Mouse (Mus musculus) neutrophil, adult 5-6 weeks (primary cell): ENCODE results near the gene Gng4. TPM values are rescaled to one million over a fixed set of nuclear protein-coding genes. Genes with fewer than 3 reads are reported as not detected.

ENCODE experiments used
- ATAC-seq: fragments of 151-379, 151-347 bp; 2 replicates; pipeline ENCODE4 v1.8.0; 2017; ENCODE audit warnings: mild to moderate bottlenecking, moderate TSS enrichment; ENCODE audit not compliant: insufficient number of reproducible peaks, poor library complexity, low FRiP score, severe bottlenecking; ENCODE audit errors: extremely low read depth
- total RNA-seq: library from RNA; stranded (forward); fragments of 200-1000 nt; gene quantifications from 2 replicates; pipeline ENCODE4 v1.2.3, GENCODE M21; 2017

Gng4 gene
- total RNA-seq, 1 experiment from 2014 or later: 0.93 TPM

DNA sequence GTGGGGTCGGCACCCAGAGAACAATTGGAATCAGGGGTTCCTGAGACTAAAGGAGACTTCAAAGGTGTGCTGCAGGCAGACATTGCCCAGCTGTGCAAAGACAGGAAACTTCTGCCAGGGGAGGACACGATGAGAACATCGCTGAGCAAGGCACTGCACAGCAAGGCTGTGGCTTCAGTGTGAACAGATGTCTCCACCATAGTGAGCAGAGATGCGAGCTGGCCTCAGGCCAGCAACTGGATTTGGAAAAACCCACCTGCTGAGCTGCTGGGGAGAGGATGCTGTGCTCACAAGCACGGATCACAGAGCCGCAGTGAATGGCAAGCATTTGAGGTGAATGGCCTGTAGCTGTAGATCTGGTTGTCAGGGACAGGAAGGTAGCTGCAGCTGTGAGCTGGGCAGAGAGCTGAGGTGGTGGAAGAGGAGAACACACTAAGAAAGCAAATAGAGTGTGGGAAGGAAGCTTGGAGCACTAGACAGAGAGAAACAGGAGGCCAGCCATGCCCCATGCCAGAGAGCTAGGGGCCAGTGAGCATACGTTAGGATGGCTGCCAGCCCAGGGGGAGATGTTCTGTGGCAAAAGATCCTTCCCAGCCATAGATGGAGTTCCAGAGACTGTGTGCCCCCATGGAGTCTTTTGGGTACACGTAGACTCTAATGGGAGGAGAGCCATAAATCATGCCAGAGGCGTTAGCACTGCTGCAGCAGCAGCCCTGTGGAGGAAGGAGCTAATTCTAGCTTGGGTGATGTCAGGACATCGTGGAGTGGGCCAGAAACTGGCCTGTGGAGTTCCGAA is 24.7 kb downstream of the Gng4 start:
- no peak for ATAC-seq

DNA sequence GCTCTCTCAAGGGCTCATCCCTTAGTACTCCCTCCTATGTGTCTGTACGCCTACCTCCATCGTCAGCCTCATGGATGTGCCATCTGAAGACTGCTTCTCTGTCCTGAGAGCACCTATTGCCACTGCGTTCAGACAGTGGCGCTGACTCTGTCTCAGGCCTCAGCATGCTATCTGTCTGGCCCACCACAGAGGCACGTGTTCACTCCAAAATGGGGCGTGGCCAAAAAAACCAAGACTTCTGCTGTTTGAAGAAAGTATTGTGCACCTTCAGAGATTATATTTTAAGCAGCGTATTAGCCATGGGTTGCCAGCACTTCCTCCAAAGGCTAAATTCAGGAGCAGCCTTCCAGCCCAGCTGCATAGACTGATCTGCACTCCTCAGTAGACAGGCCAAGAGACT is 27.0 kb downstream of the Gng4 start:
- no peak for ATAC-seq

DNA sequence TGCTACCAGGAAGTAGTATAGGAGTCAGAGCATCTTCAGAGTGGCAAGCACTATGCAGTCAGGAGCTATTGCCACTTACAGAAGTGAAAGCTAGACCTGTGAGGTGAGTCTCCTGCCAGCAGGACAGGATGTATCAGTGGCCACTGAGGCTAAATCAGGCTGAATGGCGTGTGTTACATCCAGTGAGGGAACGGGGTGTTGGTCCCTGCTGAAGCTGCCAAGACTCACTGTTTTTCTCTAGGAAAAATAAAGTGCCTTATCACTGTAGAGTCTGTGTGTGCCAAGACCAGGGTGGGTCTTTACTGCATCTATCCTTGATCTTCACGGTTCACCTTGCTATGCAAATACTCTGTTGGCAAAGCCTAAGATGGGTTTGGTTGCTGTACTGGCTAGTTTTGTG is 34.8 kb downstream of the Gng4 start:
- no peak for ATAC-seq

DNA sequence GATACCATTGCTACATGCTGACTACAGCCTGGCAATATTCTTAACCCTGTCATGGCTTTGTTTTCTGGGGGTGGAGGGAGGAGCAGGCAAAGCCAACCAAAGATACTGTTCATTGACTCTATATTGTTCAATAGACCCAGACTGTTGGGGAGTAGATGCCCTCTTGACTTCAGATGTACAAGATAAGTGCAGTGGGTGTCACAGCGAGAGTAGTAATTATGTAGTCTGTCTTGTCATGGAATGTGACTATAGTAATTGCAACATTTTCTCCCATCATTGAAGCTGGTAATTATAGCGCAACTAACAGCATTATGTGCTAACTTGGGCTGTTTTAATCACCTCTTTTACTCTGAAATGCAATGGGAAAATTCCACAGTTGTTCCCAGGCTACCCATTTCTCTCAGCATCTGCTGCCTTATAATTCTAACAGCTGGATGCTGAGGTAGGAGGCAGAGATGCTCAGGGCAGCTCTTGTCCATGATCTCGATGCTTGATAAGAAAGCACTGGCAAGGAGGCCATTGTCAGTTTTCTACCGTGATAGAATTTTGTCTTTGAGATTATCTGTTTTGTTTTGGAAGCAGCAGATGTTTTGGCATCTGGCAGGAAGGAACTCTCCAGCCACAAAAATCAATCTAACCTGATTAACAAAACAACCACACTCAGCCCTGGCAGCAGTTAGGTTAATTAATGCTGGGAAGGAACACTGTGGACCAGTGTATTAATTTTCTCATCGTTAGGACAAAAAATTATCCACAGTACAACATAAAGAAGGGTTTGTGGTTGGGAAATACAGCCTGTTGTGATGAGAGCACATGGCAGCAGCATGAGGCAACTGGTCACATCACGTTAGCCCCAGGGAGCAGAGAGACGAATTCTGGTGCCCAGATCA is 36.6 kb downstream of the Gng4 start:
- ATAC-seq: no peak

DNA sequence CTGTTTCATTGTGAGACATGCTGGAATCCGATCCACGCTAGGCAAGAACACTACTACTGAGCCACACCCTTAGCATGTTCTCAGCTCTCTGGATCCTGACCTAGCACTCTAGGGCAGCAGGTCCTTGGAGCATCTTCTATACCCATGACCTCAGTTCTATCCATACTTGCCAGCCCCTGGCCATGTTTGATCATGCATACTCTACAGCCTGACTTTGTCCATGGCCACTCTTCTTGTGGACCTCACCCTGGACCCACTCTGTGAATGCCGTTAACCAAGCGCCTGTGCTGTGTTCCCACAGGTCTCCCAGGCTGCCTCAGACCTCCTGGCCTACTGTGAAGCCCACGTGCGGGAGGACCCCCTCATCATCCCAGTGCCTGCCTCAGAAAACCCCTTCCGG is 41.1 kb downstream of the Gng4 start:
- ATAC-seq: no peak

DNA sequence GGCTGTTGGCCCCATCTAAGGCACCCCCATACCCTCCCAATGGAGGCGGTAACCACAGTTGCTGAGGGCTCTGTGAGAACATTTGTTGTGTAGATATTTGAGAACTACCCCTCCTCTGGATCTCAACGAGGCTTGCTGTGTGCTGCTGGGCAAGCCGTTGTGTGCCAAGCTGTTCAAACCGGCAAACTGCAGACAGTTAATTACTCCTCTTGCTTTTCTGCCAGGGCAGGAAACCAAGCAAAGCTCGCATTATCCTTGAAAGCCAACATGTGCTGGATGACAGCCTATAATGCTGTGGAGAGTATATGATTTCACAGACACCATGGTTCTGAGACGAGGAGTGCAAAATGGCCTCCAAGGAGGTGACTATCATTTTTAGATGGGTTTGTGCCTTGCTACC is 42.7 kb downstream of the Gng4 start:
- ATAC-seq: no peak

DNA sequence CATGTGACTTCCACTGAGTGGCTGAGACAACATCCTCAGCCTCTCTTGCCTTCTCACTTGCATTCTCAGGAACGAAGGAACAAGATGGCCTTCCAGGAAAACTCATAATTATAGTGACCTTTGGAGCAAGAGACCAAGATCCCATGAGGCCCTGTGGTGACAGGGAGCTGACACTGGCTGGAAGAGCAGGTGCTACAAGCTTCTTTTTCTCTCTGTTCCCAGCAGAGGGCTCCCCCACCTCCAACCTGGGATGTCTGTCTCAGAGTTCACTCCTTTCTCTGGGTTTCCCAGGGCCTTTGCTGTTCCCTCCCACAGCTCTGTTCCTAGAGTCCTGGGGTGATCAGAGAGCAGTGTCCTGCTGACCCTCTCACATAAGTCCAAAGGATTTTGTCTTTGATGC is 44.3 kb downstream of the Gng4 start:
- ATAC-seq: no peak

DNA sequence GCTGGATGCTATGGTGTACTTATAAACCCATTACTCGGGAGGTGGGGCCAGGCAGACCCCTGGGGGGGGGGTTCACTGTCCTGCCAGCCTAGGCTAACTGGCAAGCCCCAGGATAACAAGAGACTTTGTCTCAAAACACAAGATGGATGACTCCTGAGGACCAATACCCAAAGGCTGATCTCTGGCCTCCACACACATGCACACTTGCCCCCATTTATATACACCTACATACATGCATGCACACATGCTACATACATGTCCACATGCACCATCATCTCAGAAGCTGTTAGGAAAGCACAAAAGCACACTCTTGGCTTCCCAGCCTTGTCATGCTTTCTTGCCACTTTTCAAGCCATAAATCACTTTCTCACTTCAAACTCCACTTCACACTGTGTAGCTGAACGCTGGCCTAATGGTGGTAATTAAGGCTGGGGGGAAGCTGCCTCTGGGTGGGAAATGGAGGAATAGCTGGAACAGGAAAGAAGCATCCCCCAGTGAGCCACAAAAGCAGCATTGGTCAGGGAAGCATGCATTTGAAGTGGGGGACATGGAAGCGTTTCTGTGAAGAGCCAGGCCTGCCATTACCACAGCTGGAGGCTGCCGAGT is 46.7 kb downstream of the Gng4 start:
- ATAC-seq: no peak

DNA sequence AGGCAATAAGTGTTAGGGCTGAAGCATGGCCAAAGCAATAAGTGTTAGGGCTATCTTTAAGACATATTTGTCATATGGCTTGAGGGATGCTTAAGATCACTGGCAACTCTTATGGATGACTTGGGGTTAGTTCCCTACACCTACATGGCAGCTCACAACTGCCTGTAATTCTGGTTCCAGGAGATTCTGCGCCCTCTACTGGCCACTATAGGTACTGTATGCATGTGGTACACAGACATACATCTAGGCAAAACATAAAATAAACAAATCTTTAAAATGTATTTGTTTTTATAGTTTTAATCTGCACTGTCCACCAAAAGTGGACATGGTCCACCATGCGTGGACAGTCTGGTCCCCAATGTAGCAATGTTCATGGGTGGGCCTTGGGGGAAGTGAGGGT is 51.3 kb downstream of the Gng4 start:
- no peak for ATAC-seq

DNA sequence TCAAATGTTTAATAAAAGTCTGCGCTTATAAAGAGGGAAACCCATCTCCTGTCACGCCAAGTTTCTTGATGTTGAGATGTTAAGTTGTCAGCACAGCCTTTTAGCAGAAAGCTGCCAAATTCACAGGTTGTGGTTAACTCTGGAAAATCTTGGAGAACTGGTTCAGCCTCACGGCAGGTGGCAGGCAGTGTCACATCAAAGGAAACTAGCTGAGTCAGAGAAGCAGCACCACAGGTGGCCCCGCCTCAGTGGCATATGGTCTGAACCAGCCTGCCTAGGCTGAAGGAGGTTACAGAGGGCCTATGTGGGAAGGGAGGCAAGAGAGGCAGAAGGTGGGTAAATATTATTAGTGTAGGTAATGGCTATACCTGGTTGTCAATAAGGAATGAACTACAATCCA is 61.2 kb downstream of the Gng4 start:
- no peak for ATAC-seq

DNA sequence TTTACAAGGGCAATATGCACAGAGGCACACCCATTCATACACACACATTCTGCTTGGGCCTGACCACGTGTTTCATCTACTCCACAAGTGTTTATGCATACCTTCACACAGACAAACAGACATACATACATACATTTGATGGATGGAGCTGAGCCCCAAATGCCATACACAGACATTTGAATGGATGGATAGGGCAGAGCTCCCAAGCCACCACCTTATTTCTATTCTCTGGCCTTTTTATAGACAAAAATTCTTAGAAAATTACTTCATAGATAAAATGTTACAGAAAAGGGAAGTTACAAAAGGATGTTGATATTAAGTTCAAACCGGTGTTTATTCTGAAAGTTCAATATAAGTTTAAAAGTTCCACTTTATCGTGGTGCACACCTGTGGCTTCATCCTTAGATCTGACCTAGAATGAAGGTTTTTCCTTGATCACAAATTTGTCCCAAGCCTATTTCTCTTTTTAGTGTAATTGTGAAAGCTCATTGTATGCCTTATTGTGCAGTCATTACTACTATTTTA is 63.3 kb downstream of the Gng4 start:
- no peak for ATAC-seq

DNA sequence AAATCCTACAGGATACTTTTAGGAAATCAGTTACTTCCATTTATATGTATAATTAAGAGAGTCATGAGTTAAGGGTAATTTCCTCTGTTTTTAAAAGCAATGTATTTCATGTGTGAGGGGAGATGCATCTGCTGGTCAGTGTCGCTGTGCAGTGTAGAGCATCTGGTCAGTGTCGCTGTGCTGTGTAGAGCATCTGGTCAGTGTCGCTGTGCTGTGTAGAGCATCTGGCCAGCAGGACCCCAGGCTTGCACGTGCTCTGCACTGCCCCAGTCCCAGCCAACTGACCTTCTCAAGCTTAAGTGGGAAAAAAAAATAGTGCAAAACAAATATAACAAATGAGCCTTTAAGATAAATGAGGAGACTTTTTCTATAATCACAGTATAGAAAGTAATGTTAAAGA is 73.3 kb downstream of the Gng4 start:
- ATAC-seq: no peak

DNA sequence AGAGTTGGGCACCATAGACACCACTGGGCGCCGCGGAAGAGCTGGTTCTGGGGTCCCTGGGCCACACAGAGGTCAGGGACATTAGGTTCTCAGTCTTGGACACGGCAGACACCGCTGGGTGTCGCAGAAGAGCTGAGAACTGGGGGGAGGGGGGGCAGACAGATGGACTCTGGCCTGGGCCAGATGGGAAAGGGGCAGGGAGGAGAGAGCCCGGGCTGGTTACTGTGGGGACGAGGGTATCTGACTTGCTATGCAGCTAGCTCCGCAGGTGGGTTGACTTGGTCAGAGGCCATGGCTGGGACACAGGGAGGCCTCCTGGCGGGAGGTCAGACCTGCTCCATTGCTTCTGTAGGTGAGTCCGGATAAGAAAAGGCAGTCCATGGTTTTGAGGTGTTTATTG is 78.5 kb downstream of the Gng4 start:
- ATAC-seq: no peak

DNA sequence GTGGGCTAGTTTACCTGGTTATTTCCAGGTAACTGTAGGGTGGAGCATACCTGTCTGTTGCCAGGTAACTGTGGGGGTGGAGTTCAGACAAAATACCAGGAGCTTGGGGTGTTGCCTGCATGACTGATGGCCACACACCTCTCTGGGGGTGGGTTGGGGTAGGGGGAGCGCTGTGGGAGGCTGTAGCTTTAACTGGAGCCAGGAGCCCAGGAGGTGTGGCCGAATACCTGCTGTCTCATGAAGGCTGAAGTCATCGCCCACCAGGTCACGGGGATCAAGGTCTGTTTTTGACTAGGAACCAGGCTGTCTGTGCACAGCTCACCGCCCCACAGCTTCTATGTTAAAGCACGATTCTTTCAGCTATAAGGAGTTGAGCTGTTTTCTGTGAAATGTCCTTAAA is 79.1 kb downstream of the Gng4 start:
- no peak for ATAC-seq

DNA sequence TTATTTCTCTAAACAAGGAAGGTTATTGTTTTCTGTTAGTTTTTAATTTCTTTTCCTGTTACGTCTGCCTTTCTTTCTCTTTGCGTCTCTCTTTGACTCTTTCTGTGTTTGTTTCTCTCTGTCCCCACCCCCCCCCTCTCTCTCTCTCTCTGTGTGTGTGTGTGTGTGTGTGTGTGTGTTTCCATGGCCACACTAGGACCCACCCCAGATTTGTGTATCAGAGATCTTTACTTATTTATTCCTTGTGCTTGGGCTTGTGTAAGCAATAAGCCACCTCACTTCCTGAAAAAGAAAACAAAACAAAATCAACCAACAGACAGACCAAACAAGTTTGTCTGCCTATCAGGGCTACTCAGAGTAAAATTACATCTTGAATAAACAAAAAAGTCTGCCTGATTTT is 82.5 kb downstream of the Gng4 start:
- ATAC-seq: no peak

DNA sequence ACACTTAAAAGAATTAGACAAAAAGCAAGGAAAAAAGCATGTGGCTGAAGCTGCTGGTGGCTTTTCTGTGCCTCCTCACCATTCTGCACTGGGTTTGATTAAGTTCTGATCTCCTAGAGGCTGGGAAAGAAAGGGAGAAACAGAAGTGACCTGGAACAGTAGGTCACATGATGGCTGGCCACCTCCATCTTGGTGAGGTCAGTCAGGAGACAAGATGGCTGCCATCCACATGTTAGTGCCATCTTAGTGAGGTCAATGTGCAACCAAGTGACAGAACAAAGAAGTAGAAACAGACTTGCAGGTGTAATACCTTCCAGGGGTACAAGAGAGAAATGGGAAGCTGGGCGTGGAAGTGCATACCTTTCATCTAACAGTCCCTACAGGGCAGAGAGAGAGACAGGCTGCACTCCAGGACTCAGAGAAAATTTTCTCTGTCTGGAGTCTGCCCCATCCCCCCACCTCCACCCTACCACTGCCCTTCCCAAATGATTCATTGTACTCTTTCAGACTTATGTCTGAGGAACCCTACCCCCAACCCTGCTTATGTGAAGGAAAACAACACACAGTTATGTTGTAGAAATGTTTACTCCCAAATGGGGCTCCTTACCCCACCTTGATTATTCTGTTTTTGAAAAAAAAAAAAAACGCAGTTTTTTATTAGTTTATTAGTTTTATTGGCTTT is 83.4 kb downstream of the Gng4 start:
- no peak for ATAC-seq

DNA sequence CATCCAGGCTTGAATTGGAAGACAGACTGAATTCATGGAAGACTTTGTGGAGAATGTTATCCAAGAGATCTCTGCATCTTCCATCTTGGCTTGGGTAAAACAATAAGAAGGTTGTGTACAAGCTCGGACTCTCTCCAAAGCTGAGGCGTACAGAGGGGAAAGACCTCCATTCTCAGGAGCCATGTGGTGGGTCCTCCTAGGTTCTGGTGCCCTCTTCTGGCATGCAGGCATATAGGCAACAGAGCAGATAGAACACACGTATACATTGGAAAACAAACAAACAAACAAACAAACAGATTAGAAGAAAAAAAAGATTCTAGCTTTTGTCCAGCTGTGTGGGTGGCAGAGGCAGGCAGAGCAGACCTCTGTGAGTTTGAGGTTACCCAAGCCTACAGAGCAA is 84.1 kb downstream of the Gng4 start:
- ATAC-seq: no peak
